Mouse (Mus musculus): ENCODE results near the gene Irf6. TPM values are rescaled to one million over a fixed set of nuclear protein-coding genes. Genes with fewer than 3 reads are reported as not detected.

Irf6 gene
- polyA plus RNA-seq (2012; rRNA removed) = 18.3 and 25.9 TPM in 2 replicates

- no peak for TF ChIP-seq CTCF (IDR thresholded peaks at IDR 0.05; ENCODE audit: insufficient read depth, low read length)
- TF ChIP-seq POLR2A (IDR thresholded peaks at IDR 0.05; ENCODE audit: borderline replicate concordance, extremely low read depth, low read depth, low read length) = peak; percentile 62; the same call in 1 of the 2 replicates
- no peaks in the 10 kb centered on the region for H3K4me1 ChIP-seq (ENCODE audit: control insufficient read depth, insufficient read depth, low read length)
- peak within 1 kb of the TSS; percentile 67 for H3K4me3 ChIP-seq (replicated peaks; ENCODE audit: extremely low read depth, low read depth, low read length)
- DNase-seq = peak; percentile 76
- 3% methylated on average over 30 of the region's 30 CpGs for WGBS
These were observed at the start of gene Irf6 for GRCm38 (mm10) chr1:193152872-193153271. Gene Irf6, plus strand, starts transcription at chr1:193153111.

GRCm38 (mm10) chr1:193112093-193112492 lies 40.8 kb upstream of the Irf6 start:
- WGBS = 96% methylated on average over 9 of the region's 9 CpGs
- H3K4me3 ChIP-seq (replicated peaks; ENCODE audit: extremely low read depth, low read depth, low read length) = no peak overlapping the region
- DNase-seq = no peak
- H3K4me1 ChIP-seq (ENCODE audit: control insufficient read depth, insufficient read depth, low read length) = no peaks in the 10 kb centered on the region
- TF ChIP-seq CTCF (IDR thresholded peaks at IDR 0.05; ENCODE audit: insufficient read depth, low read length) (no peak), POLR2A (IDR thresholded peaks at IDR 0.05; ENCODE audit: borderline replicate concordance, extremely low read depth, low read depth, low read length) (no peak)

- 80% methylated on average over 7 of the region's 7 CpGs for whole genome bisulfite sequencing
- H3K4me1 ChIP-seq (ENCODE audit: control insufficient read depth, insufficient read depth, low read length) = no peaks in the 10 kb centered on the region
- TF ChIP-seq CTCF (IDR thresholded peaks at IDR 0.05; ENCODE audit: insufficient read depth, low read length) (no peak), POLR2A (IDR thresholded peaks at IDR 0.05; ENCODE audit: borderline replicate concordance, extremely low read depth, low read depth, low read length) (no peak)
- H3K4me3 ChIP-seq (replicated peaks; ENCODE audit: extremely low read depth, low read depth, low read length) = no peak overlapping the region
- no peak for DNase-seq
These were observed 30.1 kb upstream of the Irf6 start for GRCm38 (mm10) chr1:193122793-193123192.

GRCm38 (mm10) chr1:193123290-193123689 lies 29.6 kb upstream of the Irf6 start:
- no peak overlapping the region for H3K4me3 ChIP-seq (replicated peaks; ENCODE audit: extremely low read depth, low read depth, low read length)
- no peak for DNase-seq
- WGBS = 95% methylated on average over 6 of the region's 6 CpGs
- H3K4me1 ChIP-seq (ENCODE audit: control insufficient read depth, insufficient read depth, low read length) = no peaks in the 10 kb centered on the region; the same call in 1 of the 2 replicates
- TF ChIP-seq CTCF (IDR thresholded peaks at IDR 0.05; ENCODE audit: insufficient read depth, low read length) (no peak), POLR2A (IDR thresholded peaks at IDR 0.05; ENCODE audit: borderline replicate concordance, extremely low read depth, low read depth, low read length) (no peak)

- Histone ChIP-seq H3K4me1 (ENCODE audit: control insufficient read depth, insufficient read depth, low read length) (peaks cover 2% of the 10 kb centered on the region; the same call in 1 of the 2 replicates), H3K4me3 (replicated peaks; ENCODE audit: extremely low read depth, low read depth, low read length) (no peak overlapping the region)
- 77% methylated on average over 4 of the region's 4 CpGs for WGBS
- no peak for TF ChIP-seq CTCF (IDR thresholded peaks at IDR 0.05; ENCODE audit: insufficient read depth, low read length)
- no peak for TF ChIP-seq POLR2A (IDR thresholded peaks at IDR 0.05; ENCODE audit: borderline replicate concordance, extremely low read depth, low read depth, low read length)
- no peak for DNase-seq
These were observed 27.1 kb upstream of the Irf6 start for GRCm38 (mm10) chr1:193125835-193126234.

- Histone ChIP-seq H3K4me1 (ENCODE audit: control insufficient read depth, insufficient read depth, low read length) (peaks cover 2% of the 10 kb centered on the region; the same call in 1 of the 2 replicates), H3K4me3 (replicated peaks; ENCODE audit: extremely low read depth, low read depth, low read length) (no peak overlapping the region)
- TF ChIP-seq CTCF (IDR thresholded peaks at IDR 0.05; ENCODE audit: insufficient read depth, low read length) (no peak), POLR2A (IDR thresholded peaks at IDR 0.05; ENCODE audit: borderline replicate concordance, extremely low read depth, low read depth, low read length) (no peak)
- no peak for DNase-seq
- WGBS = 89% methylated on average over 6 of the region's 6 CpGs
These were observed 24.9 kb upstream of the Irf6 start for GRCm38 (mm10) chr1:193128055-193128454.

DNA sequence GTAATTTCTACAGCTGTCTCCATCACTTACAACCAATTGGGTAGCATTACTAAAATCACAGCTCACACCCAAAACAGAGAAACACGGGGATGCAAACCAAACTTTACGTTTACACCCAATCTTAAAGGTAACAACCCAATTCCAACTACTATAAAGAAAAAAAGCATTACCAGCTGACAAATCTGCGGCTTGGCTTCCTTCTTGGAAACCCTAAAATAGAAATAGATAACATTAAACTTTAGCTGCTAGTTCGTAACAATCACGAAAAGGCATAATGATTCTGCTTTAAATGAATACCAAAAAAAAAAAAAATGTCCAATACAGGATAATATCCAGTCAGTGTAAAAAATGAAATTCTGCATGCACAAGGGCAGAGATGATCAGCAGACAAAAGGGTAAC lies 23.6 kb upstream of the Irf6 start:
- peaks cover 2% of the 10 kb centered on the region; the same call in 1 of the 2 replicates for H3K4me1 ChIP-seq (ENCODE audit: control insufficient read depth, insufficient read depth, low read length)
- DNase-seq = no peak
- no peak overlapping the region for H3K4me3 ChIP-seq (replicated peaks; ENCODE audit: extremely low read depth, low read depth, low read length)
- no peak for TF ChIP-seq POLR2A (IDR thresholded peaks at IDR 0.05; ENCODE audit: borderline replicate concordance, extremely low read depth, low read depth, low read length)
- TF ChIP-seq CTCF (IDR thresholded peaks at IDR 0.05; ENCODE audit: insufficient read depth, low read length) = no peak
- WGBS = 19% methylated on average over 5 of the region's 5 CpGs

DNA sequence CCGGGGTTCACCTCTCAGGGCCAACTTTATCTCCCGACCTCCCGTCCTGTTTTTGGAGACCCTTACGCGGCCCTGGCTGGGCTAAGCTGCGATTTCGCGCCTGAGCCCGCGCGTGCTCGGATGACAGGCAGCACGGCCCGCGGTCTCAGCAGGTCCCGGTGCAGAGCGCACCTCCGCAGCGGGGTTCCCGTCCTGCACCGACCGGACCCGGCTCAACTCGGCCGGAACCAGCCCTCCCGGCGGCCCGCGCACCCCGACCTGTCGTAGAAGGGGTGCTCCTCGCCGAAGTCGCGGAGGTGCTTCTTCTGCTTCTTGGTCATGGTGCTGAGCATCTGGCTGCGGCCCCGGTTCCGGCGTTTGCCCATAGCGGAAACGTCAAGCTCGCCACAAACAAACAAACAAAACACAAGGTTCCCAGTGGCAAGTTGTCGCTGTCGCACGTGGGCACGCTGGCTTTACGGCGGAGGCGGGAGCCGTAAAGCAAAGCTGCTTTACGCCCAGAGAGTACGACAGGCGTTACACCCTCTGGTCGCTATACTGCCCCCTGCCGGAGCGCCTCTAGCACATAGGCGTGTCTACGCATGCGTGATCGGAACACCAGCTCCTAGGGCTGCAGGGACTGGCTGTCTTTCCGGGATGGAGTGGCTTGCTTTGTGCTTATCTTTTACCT lies 23.0 kb upstream of the Irf6 start, which contains the start of gene Diexf:
TSS of gene Diexf (minus strand) at position 487 of the 670 bp plus-strand sequence.
- Histone ChIP-seq H3K4me3 (replicated peaks; ENCODE audit: extremely low read depth, low read depth, low read length) (peak within 1 kb of the TSS; percentile 67), H3K4me1 (ENCODE audit: control insufficient read depth, insufficient read depth, low read length) (peaks cover 2% of the 10 kb centered on the region; the same call in 1 of the 2 replicates)
- under 1% methylated on average over 61 of the region's 61 CpGs for WGBS
- TF ChIP-seq CTCF (IDR thresholded peaks at IDR 0.05; ENCODE audit: insufficient read depth, low read length) (peak; percentile 89), POLR2A (IDR thresholded peaks at IDR 0.05; ENCODE audit: borderline replicate concordance, extremely low read depth, low read depth, low read length) (peak; percentile 74; the same call in 1 of the 2 replicates)
- peak; percentile 95 for DNase-seq

DNA sequence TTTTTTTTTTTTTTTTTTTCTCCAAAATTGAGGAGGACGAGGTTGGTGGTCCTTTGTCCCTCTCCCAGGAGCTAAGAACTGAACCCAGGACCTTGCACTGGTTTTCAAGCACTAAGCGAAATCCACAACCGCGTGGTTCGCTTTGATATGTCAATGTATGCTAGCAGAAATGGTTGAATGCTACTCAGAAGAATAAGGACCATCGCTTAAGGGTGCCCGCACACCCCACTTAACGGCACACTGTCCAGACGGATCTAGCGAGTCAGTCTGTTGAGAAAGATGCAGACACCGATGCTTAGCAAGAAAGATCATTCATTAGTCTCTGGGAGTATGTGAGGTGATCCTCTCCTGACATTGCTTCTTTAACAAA lies 22.5 kb upstream of the Irf6 start:
- Histone ChIP-seq H3K4me3 (replicated peaks; ENCODE audit: extremely low read depth, low read depth, low read length) (peak overlapping the region; percentile 45), H3K4me1 (ENCODE audit: control insufficient read depth, insufficient read depth, low read length) (peaks cover 2% of the 10 kb centered on the region; the same call in 1 of the 2 replicates)
- TF ChIP-seq POLR2A (IDR thresholded peaks at IDR 0.05; ENCODE audit: borderline replicate concordance, extremely low read depth, low read depth, low read length) (no peak), CTCF (IDR thresholded peaks at IDR 0.05; ENCODE audit: insufficient read depth, low read length) (no peak)
- no peak for DNase-seq
- 36% methylated on average over 11 of the region's 11 CpGs for WGBS

- Histone ChIP-seq H3K4me3 (replicated peaks; ENCODE audit: extremely low read depth, low read depth, low read length) (no peak overlapping the region), H3K4me1 (ENCODE audit: control insufficient read depth, insufficient read depth, low read length) (peaks cover 2% of the 10 kb centered on the region; the same call in 1 of the 2 replicates)
- no peak for DNase-seq
- TF ChIP-seq POLR2A (IDR thresholded peaks at IDR 0.05; ENCODE audit: borderline replicate concordance, extremely low read depth, low read depth, low read length) (no peak), CTCF (IDR thresholded peaks at IDR 0.05; ENCODE audit: insufficient read depth, low read length) (no peak)
- 67% methylated on average over 8 of the region's 8 CpGs for WGBS
These were observed 22.1 kb upstream of the Irf6 start for GRCm38 (mm10) chr1:193130839-193131238.

All from lung, adult 2 months (tissue).